Mouse (Mus musculus) erythroblast, embryonic 14.5 days (primary cell): ENCODE data around the gene Mrps12.

Experiments used
- GATA1 ChIP-seq: IDR thresholded peaks from 2 replicates; pipeline ENCODE4 v1.6.1; 2012; ENCODE audit warnings: low read length, inconsistent platforms, mixed read lengths
- TAL1 ChIP-seq: IDR thresholded peaks from 3 replicates; pipeline ENCODE4 v1.6.1; 2012; ENCODE audit warnings: low read length, inconsistent platforms, mixed read lengths

DNA sequence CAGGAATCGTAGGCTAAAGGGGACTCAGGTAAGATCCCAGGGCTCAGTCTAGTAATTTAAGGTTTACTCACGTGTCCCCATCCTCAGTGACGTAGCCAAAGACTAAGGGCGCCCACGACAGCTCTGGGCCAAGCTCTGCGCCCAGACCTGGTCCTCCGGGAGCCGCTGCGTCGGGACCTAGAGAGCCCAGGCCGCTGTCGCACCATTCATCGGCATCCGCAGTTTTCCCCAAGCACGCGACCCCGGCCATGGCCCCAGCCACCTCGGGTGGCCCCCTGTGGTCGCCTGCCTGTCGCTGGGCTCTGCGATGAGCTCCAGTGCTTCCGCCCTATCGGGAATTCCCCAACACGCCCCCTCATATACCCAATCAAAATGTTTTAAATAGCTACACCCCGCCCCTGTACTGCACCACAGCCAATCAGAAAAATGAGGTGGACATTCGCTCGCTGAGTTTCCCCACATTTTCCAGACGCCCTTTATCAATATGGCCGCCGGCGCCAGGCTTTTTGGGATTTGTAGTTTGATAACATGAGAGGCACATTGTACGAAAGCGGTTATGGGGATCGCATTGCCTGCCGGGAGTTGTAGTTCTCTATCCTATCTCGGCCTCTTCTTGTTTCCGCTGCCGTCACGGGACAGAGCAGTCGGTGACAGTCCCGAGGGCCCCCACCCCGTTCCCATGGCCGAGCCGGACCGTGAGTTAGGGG lies 24.7 kb upstream of the Mrps12 start, which contains the start of gene Sirt2:
- TF ChIP-seq GATA1 = peak; percentile 15; the same call in 1 of the 2 replicates
- TF ChIP-seq TAL1 = no peak
